Mouse (Mus musculus) ES-Bruce4 (cell line): ENCODE data around the gene Ccser1.

Experiments
- CTCF ChIP-seq: IDR thresholded peaks from one replicate; pipeline ENCODE4 v1.8.1; 2011; ENCODE audit warnings: low read depth, low read length
- EP300 ChIP-seq: IDR thresholded peaks from 2 replicates; pipeline ENCODE4 v1.6.1; 2011; ENCODE audit warnings: low read depth, low read length; ENCODE audit not compliant: insufficient read depth
- POLR2A ChIP-seq: IDR thresholded peaks from one replicate; pipeline ENCODE4 v1.8.1; 2011; ENCODE audit warnings: low read length; ENCODE audit not compliant: insufficient read depth

DNA sequence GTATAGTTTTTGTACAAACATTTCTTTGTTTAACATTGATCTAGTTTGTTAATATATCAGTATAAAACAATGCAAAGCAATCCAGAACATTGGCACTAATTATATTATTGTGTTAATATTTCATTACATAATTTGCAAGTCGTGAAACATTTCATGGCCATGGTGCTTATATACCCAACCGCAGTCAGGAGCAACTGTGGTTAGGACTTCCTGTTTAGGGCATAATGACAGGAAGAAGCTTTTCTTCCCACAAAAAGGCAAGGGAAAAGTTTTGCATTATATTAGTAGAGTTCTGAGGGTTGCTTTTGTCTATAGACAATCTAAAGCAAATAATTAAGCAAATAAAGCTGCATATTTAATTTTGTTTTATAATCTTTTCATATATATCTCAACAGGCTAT, 247.4 kb downstream of the Ccser1 start:
- TF ChIP-seq CTCF (no peak), POLR2A (no peak), EP300 (no peak)
